Mouse (Mus musculus) left cerebral cortex, postnatal 25 days (tissue): ENCODE results near the gene Map1b. TPM values are rescaled to one million over a fixed set of nuclear protein-coding genes. Genes with fewer than 3 reads are reported as not detected.

Source experiments
- DNase-seq, 2 experiments: peaks; one replicate each; pipeline ENCODE4 v3.0.0; 2022; ENCODE audit warnings: low spot score in 2 of 2, mixed read lengths in 1 of 2
- intact Hi-C: fragments of 180-260 bp; cut with DNase I; formaldehyde crosslinking; loops from one replicate; pipeline ENCODE4 v1.15.1; 2025
- total RNA-seq, 2 experiments: library from RNA; stranded (reverse); gene quantifications; 2 replicates each; pipeline ENCODE4 v1.2.3; 2021

Gene Map1b
- total RNA-seq, 2 experiments from 2014 or later, result 586 to 625 TPM

GRCm38 (mm10) chr13:99458658-99459386, 57.5 kb downstream of the Map1b start:
- DNase-seq, result no peak
- intact Hi-C loops, result no loop called here

GRCm38 (mm10) chr13:99454977-99455376, 61.4 kb downstream of the Map1b start:
- DNase-seq, result no peak
- intact Hi-C loops, result no loop called here

- no peak for DNase-seq
- intact Hi-C loops, result no loop called here
Measured at GRCm38 (mm10) chr13:99452444-99452843, 63.9 kb downstream of the Map1b start.

- no peak for DNase-seq
- intact Hi-C loops, result no loop called here
Measured at GRCm38 (mm10) chr13:99451276-99451675, 65.1 kb downstream of the Map1b start.

GRCm38 (mm10) chr13:99450766-99451165, 65.6 kb downstream of the Map1b start:
- no peak for DNase-seq
- intact Hi-C loops, result no loop called here

- intact Hi-C loops, result no loop called here
- no peak for DNase-seq
Measured at GRCm38 (mm10) chr13:99449547-99449946, 66.8 kb downstream of the Map1b start.

- intact Hi-C loops, result no loop called here
- no peak for DNase-seq
Measured at GRCm38 (mm10) chr13:99448278-99448677, 68.1 kb downstream of the Map1b start.

- intact Hi-C loops, result no loop called here
- peak in 1 of 2 experiments; percentile 80 for DNase-seq
Measured at GRCm38 (mm10) chr13:99447403-99448199, 68.7 kb downstream of the Map1b start.

- intact Hi-C loops, result no loop called here
- no peak for DNase-seq
Measured at GRCm38 (mm10) chr13:99447002-99447401, 69.3 kb downstream of the Map1b start.

GRCm38 (mm10) chr13:99444880-99445279, 71.5 kb downstream of the Map1b start:
- no peak for DNase-seq
- intact Hi-C loops, result no loop called here

GRCm38 (mm10) chr13:99444431-99444871, 71.9 kb downstream of the Map1b start:
- no peak for DNase-seq
- intact Hi-C loops, result no loop called here

GRCm38 (mm10) chr13:99443484-99444175, 72.7 kb downstream of the Map1b start:
- intact Hi-C loops, result loop anchor here (2.0 kb wide), 1 partner anchor 65 kb away; no protein-coding TSS in a partner anchor
- no peak for DNase-seq

- DNase-seq, result no peak
- intact Hi-C loops, result loop anchor here (2.0 kb wide), 1 partner anchor 66 kb away; no protein-coding TSS in a partner anchor
Measured at GRCm38 (mm10) chr13:99442434-99443249, 73.7 kb downstream of the Map1b start.

GRCm38 (mm10) chr13:99441700-99442433, 74.5 kb downstream of the Map1b start:
- intact Hi-C loops, result loop anchor here (2.0 kb wide), 1 partner anchor 67 kb away; no protein-coding TSS in a partner anchor
- no peak for DNase-seq

- intact Hi-C loops, result no loop called here
- peak in 1 of 2 experiments; percentile 77 for DNase-seq
Measured at GRCm38 (mm10) chr13:99440228-99440627, 76.1 kb downstream of the Map1b start.

GRCm38 (mm10) chr13:99439357-99439756, 77.0 kb downstream of the Map1b start:
- intact Hi-C loops, result no loop called here

GRCm38 (mm10) chr13:99437051-99437450, 79.3 kb downstream of the Map1b start:
- intact Hi-C loops, result no loop called here
- DNase-seq, result no peak

More at GRCm38 (mm10) chr13:99439357-99439756, 77.0 kb downstream of the Map1b start:
- no peak for DNase-seq

GRCm38 (mm10) chr13:99434494-99434893, 81.8 kb downstream of the Map1b start:
- no peak for DNase-seq

More at GRCm38 (mm10) chr13:99434494-99434893, 81.8 kb downstream of the Map1b start:
- intact Hi-C loops, result no loop called here
